Mouse (Mus musculus) cerebellum, postnatal 4 days (tissue): ENCODE measurements around the gene Pglyrp2.

Experiments used
- DNase-seq, 2 experiments: peaks; one replicate each; pipeline ENCODE4 v3.0.0; 2022; ENCODE audit warnings: low spot score in 2 of 2, mixed read lengths in 1 of 2

Pglyrp2 gene

DNA sequence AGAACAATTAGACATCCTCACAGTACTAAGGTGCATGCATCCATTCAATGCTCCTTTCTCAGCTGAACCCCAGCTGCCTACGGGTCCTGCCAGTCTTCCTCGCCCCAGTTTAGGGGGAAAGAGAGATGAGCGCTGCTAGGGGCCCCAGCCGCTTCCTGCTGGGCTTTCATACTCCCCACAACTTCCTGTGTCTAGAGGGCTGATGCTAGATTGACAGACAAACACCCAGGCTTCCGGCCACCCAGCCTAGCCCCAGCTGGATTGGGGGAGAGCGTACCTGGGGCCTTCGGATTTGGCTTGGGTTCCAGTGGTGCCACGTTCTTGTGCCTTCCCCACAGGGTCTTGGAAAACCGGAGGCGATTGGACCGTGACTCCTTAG, 21.2 kb downstream of the Pglyrp2 start:
- DNase-seq, result no peak

DNA sequence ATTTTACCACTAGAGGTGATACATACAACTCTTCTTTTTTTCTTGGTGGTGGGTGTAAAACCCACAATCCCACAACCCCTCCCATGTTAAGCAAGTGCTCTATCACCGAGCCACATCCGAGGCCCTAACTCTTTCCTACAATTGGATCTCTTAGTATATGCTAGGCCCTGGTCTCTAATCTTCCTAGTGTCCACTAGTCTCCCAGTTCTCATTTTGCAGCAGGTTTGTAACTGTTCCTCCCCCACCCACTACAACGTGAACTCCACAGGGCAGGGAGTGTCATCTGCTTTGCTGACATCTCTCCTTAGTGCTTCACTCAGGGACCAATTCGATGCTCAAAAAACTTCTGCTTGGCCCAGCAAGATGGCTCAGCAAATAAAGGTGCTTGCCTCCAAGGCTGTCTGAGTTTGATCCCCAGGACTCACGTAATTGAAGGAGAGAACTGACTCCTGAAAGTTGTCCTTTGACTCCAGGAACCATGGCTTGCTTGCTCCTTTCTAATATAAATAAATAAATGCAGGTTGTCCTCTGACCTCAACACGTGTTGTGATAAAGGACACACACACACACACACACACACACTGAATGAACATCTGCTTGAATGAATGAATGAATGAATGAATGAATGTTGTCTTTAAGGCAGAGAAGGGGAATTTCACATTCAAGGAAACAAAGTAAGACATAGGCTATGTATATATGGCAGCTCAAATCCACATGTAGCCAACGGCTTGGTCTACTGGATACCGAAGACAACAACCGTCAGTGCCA, 21.8 kb downstream of the Pglyrp2 start:
- DNase-seq, result no peak

DNA sequence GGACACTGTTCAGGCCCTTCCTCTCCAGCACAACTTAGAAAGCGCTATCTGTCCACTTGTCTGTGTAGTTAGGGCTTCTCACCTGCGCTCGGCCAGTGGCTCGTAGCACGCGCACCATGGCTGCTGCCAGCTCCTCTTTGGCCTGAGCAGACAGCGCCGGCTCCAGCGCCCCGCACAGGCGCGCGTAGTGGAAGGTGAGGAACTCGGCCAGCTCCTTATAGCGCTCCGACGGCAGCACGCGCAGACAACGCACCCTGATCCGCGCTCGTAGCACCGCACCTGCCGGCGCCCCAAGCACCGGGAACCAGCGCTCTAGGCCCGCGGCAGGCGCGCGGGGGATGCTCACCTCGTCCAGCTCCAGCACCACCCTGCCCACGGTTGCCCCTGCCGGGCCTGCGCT, 27.7 kb downstream of the Pglyrp2 start:
- DNase-seq, result no peak

DNA sequence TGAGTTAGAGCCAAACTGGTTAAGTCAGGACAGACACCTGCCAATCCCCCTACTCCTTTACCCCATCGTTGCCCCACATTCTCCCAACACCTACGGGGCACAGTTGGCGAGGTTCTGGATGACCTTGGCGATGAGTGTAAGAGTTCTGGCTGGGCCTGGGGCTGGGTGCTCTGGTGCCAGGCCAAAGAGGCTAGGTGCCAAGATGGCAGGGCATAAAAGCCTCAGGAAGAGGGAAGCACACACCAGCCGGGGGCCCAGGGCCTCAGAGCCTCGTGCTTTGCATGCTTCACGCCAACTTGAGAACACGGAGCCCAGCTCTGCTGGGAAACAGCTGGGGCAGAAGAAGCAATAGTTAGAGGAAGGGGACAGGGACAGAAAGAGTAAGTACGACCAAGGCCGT, 30.0 kb downstream of the Pglyrp2 start:
- DNase-seq, result no peak

DNA sequence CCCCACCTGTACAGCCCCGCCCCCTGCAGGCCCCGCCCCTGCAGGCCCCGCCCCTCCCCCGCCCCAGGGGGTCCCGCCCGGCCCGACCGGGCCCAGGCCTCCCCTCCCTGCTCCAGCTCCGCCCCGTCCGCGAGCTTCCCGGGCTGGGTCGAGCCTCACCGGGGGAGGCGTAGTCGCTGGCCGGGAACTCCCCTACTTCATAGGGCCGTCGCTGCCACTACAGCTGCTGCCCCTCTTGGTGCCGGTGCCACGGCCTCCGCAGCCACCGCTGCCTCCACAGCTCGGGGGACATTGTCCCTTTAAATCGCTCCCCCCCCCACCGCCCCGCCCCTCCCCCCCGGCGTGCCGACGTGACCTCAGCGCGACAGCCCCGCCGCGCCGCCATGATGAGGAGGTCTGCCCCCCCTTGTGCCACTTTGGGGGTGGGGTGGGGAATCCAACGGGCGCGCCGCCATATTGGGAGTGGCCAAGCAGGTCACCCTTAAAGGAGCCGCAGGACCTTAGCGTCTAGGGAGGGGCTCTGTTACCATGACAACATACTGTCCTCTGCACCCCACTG, 34.8 kb downstream of the Pglyrp2 start, which contains the start of gene Wiz:
Gene Wiz, minus strand, starts transcription at position 339 of the 559 bp plus-strand sequence.
- peak; percentile 84 to 89 for DNase-seq

DNA sequence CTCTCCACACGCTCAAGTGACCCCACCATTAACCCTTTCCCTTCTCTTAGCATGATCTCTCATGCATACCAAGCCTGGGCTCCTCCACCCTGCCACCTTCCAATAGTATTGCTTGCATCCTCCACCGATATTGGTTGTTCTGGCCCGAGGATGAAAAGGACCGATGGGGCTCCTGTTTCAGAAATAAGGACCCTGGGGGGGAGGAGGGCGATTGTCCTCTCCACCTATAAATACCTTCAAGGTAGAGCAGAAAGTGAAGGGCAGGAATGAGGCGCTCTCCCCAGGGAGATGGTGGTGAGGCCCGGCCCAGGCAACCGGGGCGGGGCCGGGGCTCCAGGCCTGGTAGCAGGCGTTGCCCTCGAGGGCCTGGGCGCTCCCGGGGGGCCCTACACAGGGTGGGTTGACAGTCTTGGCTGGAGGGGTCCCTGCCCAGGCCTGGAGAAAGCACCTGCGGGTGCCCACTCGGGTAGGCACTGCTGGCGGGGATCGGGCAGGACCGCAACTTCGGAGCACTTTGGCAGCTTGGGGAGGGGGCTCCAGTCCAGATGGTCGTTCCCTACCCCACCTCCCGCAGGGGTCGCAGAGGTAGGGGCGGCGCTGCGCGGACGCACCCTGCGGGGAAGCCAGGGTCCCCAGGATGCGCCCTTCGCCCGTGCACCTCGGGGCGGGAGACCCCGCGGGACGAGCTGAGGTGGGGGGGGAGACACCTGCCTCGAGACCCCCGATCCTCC, 35.4 kb downstream of the Pglyrp2 start:
- no peak for DNase-seq

DNA sequence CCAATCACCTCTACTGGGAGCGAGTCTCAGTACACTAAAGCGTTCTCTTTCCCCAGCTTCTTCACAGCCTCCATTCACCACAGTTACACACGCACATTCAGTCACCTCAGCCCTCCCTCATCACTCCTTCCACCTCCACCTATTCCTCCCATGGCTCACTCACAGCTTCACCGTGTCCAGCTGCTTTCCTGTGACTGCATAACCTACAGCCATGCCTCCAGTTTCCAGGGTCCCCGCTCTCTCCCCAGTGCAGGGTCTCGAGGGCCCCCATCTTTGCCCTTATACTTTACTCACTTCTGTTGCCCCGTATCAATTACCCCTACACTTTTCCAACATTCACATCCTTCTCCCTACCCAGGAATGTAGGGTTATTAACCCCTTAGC, 36.0 kb downstream of the Pglyrp2 start:
- no peak for DNase-seq

DNA sequence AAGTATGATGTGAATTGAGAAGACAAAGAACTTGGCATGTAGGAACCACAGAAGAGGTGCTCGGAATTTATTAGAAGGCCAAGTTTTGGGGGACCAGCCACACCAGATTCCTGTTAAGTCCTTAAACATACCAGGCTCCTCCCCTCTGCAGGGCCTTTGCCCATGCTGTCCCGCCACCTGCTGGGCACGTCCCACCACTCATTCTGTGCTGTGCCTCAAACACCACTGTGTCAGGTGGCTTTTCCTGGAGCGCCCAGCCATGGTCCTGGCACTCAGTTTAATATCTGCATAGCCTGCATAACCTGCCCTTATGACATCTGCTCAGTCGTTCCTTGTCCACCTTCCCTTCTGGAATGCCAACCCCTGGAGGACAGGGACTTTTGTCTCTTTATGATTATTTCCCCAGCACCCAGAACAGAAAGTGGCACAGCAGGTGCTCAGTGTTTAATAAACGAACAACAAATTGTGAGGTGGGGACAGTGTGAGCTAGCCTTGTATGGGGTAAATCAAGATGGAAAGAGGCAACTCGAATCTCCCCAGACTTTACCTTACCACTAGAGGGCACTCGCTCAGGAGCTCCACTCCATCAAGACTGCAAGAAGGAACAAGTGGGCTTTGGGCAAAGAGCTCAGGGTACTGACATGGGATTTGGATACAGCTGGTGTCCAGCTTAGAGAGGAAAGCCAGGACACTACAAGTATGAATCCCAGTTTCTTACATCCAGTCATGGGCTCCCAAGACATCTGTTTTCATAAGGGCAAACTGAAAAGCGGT, 37.1 kb downstream of the Pglyrp2 start:
- DNase-seq, result no peak

DNA sequence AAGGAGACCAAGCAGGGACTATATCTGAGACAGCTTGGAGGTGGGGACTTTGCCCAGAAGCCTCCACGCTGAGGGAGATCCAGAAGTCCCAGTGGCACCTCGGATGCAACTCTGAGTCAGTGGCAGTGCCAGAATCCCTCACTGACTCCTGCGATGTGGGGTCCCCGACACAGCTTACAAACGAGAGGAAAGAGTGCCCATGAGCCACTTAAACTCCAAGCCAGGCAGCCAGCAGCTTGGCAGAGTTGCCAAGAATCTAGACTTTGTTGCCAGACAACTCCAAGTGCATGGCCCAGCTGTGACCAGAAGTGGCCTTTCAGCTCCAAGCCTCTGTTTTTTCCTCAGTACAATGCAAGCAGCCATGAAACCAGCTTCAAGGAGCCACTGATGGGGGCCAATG, 40.3 kb downstream of the Pglyrp2 start:
- peak in 1 of 2 experiments; percentile 39 for DNase-seq

DNA sequence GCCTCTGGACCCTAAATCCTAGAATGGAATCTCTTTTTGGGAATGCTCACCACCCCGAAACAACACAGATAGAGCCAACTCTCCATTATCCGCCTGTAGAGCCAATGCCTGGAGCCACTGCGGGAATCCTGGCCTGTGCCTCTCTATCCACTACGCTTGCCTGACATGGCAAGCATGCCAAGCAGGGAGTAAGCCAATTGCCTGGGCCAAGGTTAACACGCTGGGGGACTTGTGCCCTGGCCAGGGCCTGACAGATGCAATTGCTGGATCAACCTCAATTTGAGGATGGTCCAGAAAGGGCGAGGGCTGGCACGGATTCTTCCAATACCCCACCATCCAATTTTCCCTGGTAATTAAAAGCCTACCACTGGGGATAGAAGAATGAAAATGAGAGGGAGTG, 41.4 kb downstream of the Pglyrp2 start:
- DNase-seq, result peak in 1 of 2 experiments; percentile 84

DNA sequence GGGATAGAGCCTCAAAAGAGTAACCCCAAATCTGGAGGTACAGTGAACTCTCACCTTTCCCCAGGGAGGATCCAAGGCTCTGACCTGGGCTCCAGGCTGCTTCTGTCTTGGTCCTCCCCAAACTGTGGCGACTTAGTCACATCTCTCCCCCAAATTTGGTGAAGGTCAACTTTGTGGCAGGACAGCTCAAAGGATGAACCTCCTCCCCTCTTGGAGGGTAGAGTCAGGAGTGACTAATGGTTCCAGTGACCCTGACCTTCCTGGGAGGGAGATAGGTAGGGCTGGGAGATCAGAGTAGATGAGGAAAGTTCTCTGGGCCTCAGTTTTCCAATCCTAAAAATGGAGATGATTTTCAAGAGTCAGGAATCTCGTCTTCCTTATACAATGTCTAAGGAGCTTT, 45.2 kb downstream of the Pglyrp2 start:
- no peak for DNase-seq

DNA sequence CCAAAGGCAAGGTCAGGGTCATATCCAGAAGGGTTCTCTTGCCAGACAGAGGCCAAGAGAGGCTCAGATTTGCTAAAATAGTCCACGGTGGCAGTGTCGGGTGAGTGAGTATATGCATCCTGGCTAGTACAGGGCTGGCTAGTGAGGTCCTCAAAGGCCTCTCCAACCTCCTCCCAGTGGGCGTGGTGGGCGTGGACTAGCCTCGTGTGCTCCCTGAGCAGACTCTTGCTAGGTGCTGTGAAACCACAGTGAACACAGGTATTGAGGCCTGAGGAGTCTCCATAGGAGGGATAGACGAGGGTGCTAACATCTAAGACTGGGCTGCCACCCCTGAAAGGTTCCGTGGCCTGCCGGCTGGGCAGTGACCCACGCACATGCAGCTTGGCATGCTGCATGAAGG, 46.8 kb downstream of the Pglyrp2 start:
- peak in 1 of 2 experiments; percentile 15 for DNase-seq

DNA sequence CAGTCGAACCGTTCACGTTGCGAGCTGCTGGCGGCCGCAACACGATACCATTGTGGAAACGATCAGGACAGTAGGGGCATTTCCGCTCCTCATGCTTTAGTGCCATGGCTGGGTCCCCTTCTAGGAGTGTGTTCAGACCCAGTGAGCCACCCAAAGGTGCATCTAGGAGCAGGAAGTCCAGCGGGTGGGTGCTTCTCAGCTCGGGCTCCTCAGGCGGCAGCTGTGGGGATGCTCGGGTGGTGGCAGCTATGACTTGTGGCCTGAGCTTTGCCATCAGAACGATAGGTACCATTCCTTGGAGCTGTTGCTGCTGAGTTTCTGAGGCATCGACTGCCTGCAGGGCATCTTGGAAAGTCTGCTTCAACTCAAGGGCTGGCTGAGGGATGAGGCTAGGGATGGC, 47.5 kb downstream of the Pglyrp2 start:
- DNase-seq, result peak in 1 of 2 experiments; percentile 12

DNA sequence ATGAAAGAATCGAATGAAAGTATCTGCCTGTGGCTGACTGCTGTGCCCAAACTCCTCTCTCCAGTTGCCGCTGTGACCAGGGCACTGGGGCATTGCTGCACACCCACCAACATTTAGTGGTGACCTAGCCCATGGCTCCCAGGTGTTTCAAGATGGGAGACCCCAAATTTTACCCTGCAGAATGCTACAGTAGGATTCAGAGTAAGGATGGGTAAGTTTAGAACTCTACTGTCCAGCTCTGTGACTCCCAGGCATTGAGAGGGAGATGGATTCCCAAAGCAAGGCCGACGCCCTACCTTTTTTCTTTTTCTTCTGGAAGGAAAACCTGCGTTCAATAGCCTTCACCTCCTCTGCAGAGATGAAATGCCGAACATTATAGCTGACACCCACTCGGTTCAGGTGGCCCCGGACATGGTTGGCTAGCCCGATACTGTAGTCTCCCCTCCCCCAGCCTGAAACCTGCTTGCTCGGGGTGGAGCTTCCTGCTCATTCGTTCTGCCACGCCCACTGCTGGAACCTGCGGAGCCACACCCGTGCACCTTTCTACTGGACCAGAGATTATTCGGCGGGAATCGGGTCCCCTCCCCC, 54.9 kb downstream of the Pglyrp2 start:
- DNase-seq, result peak in 1 of 2 experiments; percentile 12

DNA sequence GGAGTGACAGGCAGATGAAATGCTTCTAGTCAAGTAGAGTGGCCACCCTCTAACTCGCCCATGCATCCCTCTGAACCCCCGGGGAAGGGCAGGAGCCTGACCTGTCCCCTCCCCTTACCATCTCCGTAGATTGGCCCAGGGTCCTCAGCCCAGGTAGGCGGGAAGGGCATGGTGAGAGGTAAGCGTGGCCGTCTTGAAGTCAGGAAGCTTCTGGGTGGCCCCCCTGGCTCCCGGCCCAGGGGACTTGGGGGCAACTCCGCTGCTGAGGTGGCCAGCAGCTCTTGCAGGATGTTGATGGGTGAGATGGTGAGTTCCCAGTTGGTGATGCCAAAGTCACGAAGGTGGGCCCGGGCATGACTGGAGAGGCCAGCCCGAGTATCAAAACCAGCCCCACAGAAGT, 56.3 kb downstream of the Pglyrp2 start:
- no peak for DNase-seq

DNA sequence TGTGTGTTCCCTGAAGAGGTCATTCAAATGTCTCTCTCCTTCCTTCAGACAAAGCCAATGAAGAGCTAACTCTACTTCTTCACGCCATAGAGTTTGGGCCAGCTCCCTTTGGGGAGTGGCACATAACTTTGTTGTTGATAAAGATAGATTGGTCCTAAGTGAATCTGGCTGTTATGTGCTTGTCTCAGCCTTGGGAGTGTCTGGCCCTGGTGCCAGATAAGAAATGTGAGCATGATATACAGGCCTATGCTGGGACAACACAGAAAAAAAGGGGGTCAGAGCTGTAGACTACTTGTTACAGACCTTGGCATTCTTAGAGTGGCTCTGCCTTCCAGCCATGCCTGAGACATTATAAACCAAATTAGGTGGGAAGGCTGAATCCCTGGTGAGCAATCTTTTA, 58.7 kb downstream of the Pglyrp2 start:
- no peak for DNase-seq

DNA sequence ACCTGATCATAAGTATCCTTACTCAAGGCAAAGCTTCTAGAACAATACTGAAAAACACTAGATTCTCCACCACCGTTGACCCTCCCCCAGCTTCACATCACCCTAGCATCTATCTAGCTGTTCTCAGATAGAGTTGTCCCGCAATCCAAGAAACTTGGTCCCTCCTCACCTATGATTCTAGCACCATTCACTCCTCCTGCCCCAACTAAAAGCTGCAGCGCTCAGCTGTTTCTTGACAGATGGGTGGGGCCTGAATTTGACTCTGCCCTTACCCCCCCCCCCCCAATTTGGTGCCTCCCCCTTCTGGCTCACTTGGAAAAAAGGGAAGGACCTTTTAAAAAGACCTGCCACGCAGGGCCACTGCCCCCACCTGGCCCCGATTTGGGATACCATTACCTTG, 59.1 kb downstream of the Pglyrp2 start:
- DNase-seq, result no peak

DNA sequence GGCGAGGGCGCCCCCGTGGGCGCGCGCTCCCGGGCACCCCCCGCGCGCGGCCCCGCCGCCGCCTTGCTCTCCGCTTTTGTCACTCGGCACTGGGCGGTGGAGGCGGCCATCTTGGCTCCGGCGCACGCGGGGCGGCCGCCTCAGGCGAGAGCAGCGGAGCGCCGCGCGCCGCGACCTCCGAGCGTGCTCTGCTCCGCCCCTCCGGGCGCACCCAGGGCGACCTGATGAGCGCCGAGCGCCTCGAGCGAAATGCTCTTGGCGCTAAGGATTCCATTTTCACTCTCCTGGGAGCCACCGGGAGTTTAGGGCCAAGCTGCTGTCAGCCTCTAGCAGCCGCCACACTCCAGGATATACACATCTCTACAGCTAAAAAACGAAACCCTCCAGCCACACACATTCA, 59.6 kb downstream of the Pglyrp2 start:
- DNase-seq, result peak; percentile 77 to 88

DNA sequence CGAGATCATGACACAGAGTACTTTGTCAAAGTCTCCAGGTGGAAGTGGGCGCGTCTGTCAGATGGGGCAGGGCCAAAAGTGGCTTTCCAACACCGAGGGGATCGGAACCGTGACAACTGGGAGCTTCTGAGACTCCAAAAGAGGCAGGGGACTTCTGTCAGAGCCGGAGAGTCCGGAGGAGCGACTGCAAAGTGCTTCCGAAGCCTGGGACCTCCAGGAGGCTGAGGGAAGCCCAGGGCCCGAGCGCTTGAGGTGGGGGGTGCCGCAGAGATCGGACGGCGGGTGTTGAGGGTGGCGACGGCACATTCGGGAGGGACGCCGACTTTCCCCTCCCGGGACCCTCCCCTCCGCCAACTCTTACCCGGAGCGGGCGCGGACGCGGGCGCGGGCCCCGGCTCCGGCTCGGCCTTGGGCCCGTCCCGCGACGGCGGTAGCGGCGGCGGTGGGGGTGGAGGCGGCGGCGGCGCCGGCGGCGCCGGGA, 60.1 kb downstream of the Pglyrp2 start:
- no peak for DNase-seq

DNA sequence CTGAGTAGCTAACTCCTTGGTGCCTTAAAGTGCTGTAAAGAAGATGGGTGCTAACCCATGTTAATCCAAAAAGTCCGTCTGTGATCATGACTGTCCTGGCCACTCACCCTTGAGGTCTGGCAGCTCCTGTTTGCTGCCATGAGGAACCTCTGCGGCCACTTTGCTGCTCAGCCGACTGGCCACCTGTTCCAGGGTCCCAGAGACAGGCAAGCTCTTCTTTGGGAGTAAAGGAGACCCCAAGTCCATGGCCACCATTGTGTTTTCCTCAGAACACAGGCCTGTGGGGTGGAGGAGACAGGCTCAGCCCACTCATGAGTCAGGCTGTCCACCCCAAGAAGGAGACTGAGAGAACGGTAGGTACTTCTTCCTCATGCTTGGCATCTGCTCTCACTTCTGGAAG, 61.3 kb downstream of the Pglyrp2 start:
- no peak for DNase-seq
